Mouse (Mus musculus) T-helper 2 cell (primary cell): ENCODE results near the gene Gm20605.

Experiments used
- in situ Hi-C: fragments of 300-600 bp; cut with MboI, MseI; formaldehyde crosslinking; loops from one replicate; pipeline ENCODE4 v1.15.1; 2025; ENCODE audit warnings: high pct_unique_total_duplicates

The Gm20605 gene

DNA sequence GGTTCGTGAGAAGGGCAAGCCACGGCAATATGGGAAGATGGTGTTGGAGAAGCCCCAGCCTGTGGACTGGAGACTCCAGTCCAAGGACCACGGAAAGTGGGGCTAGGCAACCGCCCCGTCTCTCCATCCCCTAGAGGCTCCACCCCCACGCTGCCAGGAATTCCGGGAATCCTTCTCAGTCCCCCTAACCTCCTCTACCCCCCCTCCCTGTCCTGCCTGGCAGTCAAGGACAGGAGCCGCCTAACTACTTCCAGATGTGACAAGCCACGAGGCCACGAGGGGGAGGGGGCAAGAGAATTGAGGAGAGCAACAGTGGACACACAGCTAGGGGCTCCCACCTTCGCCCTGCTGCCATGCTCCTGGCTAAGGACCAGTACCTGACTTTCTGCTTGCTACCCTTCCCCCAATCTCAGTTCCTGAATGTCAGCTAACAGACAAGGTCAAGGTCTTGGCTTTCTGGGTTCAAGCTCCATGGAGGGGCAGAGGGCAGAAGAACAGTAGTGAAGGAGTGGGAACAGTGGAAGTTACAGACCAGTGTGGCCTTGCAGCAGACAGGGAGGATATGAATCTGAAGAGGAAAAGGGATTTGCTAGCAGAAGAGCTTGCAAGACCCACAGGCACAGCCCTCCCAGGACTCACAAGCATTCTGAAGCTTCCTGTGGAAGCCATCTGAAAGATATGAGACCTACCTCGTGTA, 18.3 kb upstream of the Gm20605 start:
- in situ Hi-C loops = loop anchor here (25.0 kb wide), 1 partner anchor 1652 kb away; the partner anchor contains the start of gene Get4

DNA sequence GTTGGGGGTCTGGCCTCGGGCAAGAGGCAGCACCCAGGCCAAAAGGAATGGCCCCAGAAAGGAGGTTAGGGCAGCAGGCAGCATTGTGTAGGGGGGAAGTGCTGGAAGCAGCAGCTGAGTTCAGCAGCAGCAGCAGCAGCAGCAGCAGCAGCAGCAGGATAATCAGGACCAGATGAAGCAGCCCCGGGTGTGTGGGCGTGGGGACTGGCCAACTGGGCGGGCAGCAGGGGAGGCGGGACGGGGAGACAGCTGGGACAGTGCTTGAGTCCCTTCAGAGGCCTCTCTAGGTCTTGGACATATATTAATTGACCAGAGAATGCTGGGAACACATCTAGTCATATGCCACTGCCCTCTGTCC, 17.8 kb upstream of the Gm20605 start:
- in situ Hi-C loops = loop anchor here (25.0 kb wide), 1 partner anchor 1651 kb away; the partner anchor contains the start of gene Get4

DNA sequence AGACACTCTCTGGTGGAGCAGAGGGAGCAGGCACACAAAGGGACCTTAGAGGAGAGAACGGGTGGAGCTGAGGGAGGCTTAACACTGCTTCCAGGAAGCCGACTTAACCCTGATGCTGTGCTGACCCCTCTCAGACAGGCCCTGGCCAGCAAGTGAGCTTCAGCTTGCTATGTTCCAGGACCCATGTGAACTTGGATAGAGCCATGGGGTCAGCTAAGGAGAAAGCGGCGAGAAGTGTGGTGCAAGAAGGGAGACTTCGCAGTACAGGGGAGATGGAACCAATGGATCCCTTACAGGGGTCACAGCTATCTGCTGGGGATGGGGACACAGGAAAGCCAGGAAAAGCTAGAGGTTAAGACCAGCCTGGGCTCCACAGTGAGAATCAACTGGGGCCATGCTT, 15.9 kb upstream of the Gm20605 start:
- in situ Hi-C loops = loop anchor here (25.0 kb wide), 1 partner anchor 1649 kb away; the partner anchor contains the start of gene Get4

DNA sequence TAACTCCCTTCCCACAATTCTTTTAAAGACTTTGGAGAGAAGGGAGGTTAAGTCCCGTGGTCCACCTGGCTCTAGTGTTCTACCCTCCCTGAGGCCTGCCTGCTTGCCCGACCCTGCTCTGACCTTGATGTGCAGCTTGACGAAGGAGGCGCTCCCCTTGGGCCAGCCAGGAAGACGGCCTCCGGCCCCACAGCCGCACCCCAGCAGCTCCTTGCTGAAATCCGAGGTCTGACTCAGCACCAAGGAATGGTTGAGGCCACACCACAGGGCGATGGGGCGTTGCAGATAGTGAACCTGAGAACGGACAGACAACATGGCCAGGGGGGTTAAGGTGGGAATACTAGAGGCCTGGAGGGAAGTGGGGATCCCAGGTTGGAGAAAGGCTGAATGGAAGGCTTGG, 15.4 kb upstream of the Gm20605 start, which contains the start of gene Pcolce:
TSS of gene Pcolce (minus strand) at position 235 of the 400 bp plus-strand sequence.
- in situ Hi-C loops = loop anchor here (25.0 kb wide), 1 partner anchor 1649 kb away; the partner anchor contains the start of gene Get4

DNA sequence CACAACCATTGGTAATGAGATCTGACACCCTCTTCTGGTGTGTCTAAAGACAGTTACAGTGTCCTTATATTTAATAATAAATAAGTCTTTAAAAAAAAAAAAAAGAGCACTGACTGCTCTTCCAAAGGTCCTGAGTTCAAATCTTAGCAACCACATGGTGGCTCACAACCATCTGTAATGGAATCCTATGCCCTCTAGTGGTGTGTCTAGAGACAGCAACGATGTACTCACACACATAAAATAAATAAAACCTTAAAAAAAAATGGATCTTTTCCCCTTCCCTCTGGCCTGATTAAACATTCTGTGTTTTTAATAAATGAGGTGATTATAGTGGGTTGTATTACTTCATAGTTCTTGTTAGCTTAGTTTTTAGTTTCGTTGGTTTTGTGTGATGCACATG, 14.1 kb upstream of the Gm20605 start:
- in situ Hi-C loops = loop anchor here (25.0 kb wide), 1 partner anchor 1647 kb away; the partner anchor contains the start of gene Get4

DNA sequence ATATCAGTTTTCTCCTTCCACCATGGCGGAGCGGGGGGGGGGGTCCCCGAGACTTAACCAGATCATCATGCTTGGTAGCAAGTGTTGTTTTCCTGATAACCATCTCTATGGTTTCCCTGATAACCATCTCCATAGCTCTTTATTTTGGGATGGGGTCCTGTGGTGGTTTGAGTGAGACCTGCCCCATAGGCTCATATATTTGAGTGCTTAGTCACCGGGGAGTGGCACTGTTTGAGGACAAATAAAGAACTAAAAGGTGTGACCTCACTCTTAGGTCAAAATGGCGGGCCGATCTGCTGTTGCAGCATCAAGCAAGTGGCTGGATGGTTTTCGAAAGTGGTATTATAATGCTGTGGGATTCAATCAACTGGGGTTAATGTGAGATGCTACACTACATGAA, 13.6 kb upstream of the Gm20605 start:
- in situ Hi-C loops = loop anchor here (25.0 kb wide), 1 partner anchor 1647 kb away; the partner anchor contains the start of gene Get4

DNA sequence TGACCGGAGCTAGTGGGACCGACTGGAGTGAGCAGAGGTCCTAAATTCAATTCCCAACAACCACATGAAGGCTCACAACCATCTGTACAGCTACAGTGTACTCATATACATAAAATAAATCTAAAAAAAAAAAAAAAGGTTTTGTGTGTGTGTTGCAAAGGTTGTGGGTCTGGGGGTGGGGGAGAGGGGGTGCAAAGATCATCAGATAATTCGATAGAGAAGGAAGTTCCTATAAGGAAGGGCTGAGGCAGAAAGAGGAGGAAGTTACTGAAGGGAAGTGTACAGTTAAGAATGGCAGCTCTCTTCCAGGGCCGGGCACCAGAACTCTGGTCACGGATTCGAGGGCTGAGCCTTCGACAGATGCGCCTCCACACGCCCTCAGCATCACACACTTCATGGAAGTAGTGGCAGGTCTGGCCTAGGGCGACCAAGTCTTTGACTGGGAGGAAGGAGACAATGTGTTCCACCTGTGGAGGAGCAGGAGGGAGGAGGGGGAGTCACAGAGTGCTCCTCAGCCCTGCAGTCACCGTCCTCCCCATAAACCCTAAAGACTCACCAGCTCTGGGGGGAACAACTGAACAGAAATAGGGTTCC, 4.9 kb upstream of the Gm20605 start:
- in situ Hi-C loops = loop anchor here (25.0 kb wide), 1 partner anchor 1638 kb away; the partner anchor contains the start of gene Get4

DNA sequence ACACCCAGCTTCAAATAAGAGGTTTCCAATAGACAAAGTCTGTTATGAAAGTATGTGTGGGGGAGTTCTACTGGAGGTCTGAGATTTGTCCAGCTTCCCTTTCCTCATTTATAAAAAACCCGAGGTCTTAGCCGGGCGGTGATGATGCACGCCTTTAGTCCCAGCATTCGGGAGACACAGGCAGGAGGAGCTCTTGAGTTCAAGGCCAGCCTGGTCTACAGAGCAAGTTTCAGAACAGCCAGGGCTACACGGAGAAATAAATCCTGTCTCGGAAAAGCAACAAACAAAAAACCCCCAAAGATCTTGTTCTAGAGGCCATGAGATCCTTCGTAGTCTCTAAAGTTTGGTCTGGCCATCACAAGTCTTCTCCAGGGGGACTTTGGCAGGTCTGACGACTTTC, 984 bp upstream of the Gm20605 start:
- in situ Hi-C loops = no loop called here

DNA sequence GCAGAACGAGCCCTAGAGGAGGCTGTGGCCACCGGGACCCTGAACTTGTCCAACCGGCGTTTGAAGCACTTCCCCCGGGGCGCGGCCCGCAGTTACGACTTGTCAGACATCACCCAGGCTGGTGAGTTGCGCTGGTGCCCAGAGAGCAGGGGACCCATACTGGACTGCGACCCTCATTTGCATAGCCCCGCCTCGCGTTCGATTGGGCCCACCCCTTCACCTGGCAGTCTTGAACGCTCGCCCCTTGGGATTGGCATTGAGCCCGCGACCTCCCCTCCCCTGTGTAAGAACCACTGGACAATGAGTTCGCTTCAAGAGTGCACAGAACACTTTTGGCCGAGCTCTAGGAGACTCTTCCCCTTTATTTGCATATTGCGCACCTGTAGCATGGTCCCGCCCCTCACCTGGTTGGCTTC, 339 bp downstream of the Gm20605 start:
- in situ Hi-C loops = no loop called here

DNA sequence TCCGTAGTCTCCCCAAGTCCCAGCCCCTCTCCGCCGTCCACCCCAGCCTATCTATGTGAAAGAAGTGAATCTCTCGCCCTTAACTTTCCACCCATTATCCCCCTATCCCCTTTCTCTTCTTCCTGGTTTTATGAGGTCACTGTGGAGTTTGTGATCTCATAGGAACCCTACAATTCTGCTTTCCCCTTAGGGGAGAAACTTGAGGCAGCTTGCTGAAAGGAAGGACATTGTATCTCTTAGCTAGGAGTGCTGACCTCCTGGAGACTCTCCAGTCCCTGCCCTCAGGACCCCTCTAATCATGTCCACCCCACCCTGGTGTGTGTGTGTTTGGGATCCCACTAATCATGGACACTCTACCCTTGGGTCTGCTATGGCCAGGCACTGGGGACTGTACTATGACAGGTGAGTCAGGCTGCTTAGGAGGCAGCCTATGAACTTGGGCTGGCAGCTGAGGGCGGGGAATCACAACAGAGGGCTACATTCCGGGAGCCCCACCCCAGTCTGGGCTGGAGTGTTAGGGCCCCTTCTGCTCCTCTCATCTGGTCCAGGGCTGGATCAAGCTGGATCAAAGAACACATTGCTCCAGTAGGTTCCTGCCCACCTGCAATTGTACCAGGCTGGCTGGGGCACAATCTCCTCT, 1.1 kb downstream of the Gm20605 start:
- in situ Hi-C loops = no loop called here

DNA sequence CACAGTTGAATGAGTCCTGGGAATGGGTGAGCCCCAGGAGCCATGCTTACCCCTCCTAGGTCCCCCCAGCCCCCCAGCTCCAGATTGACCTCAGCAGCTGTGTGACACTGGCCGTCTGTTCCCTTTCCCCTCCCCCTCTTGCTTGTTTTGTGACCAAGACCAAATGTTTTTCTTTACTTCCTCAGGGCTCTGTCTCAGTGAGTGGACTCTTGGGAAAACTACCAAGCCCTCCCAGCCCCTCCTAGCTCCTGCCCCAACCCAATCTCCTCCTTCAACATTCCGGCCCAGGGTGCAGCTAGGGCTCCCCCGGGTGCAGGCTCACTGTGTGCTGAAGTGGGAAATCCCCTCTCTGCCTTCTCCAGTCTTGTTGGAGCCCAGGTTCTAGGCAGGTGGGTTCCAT, 1.6 kb downstream of the Gm20605 start:
- in situ Hi-C loops = no loop called here

DNA sequence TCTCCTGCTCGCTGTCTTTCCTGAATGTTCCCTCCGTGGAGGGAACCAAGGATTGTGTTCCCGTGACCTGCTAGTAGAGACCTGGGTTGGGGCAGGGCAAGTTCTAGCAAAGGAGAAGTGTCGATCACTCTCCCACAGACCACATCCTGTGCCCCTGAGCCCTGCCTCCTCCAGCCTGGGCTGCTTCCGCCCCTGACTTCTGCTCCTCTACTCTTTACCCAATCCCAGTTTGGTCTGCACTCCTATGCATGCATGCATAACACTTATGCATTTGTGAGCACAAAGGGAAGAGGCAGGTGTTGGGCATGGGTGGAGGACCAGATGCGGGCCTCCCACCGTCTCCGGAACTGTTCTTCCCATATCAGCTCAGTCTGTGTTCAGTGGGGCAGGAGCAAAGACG, 2.2 kb downstream of the Gm20605 start:
- in situ Hi-C loops = no loop called here

DNA sequence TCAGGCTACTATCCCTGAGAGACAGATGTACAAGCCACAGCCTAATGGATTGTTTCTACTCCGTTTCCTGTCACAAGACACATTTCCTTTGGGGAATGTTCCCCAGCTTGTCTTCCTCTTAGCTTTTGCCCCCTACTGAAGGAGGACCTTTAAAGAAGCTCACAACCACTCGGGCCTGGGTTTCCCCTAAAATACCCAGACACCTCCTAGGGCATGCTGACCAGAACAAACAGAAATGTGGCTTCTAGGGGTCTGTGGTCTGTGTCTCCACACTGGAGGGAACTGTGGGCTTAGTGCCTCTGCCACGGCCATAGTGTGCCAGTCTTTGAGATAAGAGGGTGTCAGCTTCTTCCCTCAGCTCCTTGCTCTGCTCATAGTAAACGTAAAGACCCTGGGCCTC, 2.6 kb downstream of the Gm20605 start:
- in situ Hi-C loops = no loop called here

DNA sequence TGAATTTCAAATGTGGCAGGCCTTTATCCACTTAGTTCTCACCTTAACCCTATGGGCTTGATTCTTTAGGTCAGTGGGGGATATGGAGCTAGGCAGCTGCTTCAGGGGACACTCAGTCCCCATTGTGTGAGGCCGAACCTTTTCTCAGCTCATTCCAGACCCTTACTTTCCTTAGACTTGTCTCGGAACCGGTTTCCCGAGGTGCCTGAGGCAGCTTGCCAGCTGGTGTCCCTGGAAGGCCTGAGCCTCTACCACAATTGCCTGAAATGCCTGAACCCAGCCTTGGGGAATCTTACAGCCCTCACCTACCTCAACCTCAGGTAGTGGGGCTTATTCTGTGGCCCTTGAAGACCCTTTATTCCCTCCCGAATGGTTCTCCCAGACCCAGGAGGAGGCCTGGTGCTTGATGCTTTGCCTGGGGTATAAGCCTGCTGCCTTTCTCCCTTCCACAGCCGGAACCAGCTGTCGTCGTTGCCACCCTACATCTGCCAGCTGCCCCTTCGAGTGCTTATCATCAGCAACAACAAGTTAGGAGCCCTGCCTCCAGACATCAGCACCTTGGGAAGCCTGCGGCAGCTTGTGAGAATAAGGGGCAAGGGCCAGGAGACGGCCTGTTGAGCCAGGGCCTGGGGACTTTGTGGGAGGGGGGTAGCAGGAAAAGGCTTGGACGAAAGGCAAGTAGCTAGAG, 4.6 kb downstream of the Gm20605 start:
- in situ Hi-C loops = no loop called here

DNA sequence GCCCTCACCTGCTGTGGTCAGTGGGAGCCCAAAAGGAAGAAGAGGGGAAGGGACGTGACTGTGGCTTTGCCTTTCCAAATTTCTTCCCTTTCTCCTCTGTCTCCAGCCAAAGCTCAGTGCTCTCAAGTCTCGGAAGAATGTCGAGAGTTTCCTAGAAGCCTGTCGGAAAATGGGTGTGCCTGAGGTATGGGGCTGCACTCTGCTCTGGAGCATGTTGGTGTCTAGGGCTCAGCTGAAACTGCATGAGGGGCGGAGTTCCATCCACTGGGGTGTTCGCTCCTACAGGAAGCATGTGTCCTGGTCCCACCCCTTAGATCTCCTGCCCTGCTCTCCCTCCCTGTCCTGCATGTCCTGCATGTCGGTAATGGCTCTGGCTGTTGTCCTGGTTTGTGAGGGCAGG, 10.5 kb downstream of the Gm20605 start:
- in situ Hi-C loops = no loop called here

DNA sequence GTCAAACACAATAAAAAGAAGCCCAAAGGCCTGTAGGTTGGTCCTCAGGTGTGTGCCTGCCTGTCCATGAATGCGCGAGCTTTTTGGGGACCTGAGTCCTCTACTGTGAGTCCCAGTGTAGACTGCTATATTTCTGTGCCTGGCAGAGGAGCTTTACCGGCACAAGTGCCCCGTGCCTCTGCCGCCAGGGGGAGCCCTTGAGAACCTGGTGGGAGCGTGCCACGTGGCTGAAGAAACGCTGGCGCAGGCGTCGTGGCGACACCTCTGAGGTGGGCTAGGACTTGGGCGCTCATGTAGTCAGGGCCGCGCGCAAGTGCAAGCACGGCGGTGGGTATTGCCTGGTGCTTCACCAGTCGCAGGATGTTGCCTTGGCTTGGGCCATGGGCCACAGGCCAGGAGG, 12.1 kb downstream of the Gm20605 start, which contains the start of gene Sap25:
TSS of gene Sap25 (plus strand) at position 281 of the 400 bp plus-strand sequence.
- in situ Hi-C loops = loop anchor here (5.0 kb wide), 1 partner anchor 39 kb away; the partner anchor contains the start of gene Mospd3

DNA sequence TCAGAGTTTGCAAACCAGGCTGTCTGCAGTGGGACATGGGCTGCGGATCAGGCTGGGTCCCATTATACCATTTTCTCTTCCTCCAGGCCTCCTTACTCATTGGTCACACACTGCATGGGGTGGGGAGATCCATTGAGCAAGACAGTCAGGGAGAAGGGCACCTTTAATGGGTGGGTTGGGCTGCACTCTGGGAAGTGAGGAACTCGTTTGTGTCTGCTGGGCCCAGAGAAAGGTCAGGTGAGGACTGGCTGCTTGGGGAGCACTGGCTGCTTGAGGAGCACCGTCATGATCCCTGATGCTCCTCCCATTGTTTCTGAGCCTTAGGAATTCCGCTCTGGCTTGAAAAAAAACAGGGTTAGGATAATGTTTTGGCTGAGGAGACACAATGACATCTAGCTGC, 13.9 kb downstream of the Gm20605 start:
- in situ Hi-C loops = loop anchor here (5.0 kb wide), 1 partner anchor 41 kb away; the partner anchor contains the start of gene Mospd3

DNA sequence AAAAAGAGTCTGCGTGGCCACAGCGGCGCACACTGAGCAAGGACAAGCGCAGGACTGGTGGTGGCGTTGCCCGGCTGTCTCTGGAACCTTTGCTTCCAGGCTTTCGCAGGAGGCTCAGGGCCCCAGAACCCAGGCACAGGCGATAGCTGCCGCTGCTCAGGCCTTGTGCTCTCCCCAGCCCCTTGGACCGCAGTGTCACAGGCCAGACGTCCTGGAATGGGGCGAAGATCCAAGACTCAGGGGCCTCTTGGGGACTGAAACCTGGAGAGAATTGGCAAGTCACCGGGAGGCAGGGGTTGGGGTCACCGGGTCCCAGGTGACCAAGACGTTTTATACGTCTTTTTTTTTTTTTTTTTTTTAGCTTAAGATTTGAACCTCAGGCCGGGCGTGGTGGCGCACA, 15.5 kb downstream of the Gm20605 start:
- in situ Hi-C loops = loop anchor here (5.0 kb wide), 1 partner anchor 42 kb away; the partner anchor contains the start of gene Mospd3

DNA sequence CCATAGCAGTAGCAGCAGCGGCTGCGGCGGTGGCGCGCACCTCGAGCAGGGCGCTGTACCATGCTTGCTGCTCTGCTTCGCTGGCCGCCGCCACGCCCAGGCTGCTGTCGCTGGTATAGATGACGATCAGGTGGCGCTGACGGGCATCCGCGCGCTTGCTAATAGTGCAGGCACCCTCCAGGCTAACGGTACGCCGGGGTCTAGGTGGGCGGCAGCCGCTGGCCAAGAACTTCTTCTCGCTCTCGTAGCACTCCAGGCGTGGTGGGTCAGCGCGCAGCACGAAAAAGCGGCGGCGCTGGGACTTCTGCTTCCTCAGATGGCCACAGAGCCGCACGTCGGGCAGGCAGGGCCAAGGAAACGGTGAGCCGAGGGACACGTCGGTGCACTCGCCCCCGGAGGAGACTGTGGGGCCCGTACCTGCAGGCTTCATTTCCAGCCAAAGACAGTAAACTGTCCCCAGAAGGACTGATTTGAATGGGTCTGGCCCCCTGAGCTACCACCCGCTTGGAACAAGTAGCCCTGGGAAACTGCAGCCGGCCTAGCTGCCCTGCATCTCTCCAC, 16.2 kb downstream of the Gm20605 start:
- in situ Hi-C loops = no loop called here

DNA sequence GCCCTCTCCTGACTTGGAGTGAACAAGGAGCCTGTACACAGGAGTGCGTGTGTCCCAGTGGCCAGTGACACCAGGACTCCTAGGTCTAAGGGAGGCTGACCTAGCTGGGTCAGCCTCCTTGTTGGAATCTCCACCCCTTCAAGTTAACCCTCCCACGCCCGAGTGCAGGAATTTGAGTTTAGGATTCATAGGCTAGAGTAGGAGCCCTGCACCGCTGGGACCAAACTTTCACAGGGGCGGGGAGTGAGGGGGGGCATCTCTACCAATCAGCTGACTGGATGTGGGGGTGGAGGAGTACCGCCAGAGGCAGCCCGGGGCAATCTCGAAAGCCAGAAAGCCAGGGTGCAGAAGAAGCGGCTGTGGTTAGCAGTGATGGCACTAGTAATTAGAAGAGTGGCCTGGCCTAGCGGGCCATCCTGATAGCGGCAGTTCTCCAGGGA, 16.7 kb downstream of the Gm20605 start, which contains the start of gene Irs3:
TSS of gene Irs3 (minus strand) at position 63 of the 440 bp plus-strand sequence.
- in situ Hi-C loops = no loop called here
